Mouse (Mus musculus) MEL (cell line): Measurements from ENCODE around the gene Ppard. TPM values are rescaled to one million over a fixed set of nuclear protein-coding genes. Genes with fewer than 3 reads are reported as not detected.

Source experiments
- DNase-seq: peaks from one replicate; pipeline ENCODE4 v3.0.0; 2011; ENCODE audit warnings: low read depth, low spot score
- H3K27ac ChIP-seq: 2 replicates; pipeline ENCODE4 v1.5.1; 2012; ENCODE audit warnings: low read depth, mild to moderate bottlenecking, control low read depth, low read length, moderate library complexity; ENCODE audit not compliant: control insufficient read depth
- H3K27me3 ChIP-seq, 2 experiments: fragments of 150-350 bp in 1 of 2; sonication (generic) in 1 of 2; 2 replicates each; pipeline ENCODE4 v1.6.1; 2012; ENCODE audit warnings: low read length in 2 of 2, mild to moderate bottlenecking in 2 of 2, improper control_type of control experiment in 1 of 2, moderate library complexity in 1 of 2; ENCODE audit not compliant: insufficient read depth in 2 of 2, control insufficient read depth in 1 of 2
- H3K36me3 ChIP-seq, 2 experiments: 2 replicates each; pipeline ENCODE4 v1.6.1; 2012 to 2014; ENCODE audit warnings: low read length in 2 of 2, improper control_type of control experiment in 1 of 2, inconsistent platforms in 1 of 2, mild to moderate bottlenecking in 1 of 2; ENCODE audit not compliant: insufficient read depth in 2 of 2, control insufficient read depth in 1 of 2
- H3K4me1 ChIP-seq, 2 experiments: fragments of 150-350 bp in 1 of 2; sonication (generic) in 1 of 2; 2 replicates each; pipeline ENCODE4 v1.6.1; 2012; ENCODE audit warnings: low read length in 2 of 2, improper control_type of control experiment in 1 of 2, mild to moderate bottlenecking in 1 of 2; ENCODE audit not compliant: insufficient read depth in 2 of 2, control insufficient read depth in 1 of 2
- H3K4me3 ChIP-seq, 2 experiments: fragments of 150-350 bp in 1 of 2; sonication (generic) in 1 of 2; 2 replicates each; pipeline ENCODE4 v1.5.1; 2012; ENCODE audit warnings: low read depth in 2 of 2, low read length in 2 of 2, mild to moderate bottlenecking in 2 of 2, moderate library complexity in 2 of 2, control low read depth in 1 of 2, improper control_type of control experiment in 1 of 2; ENCODE audit not compliant: control insufficient read depth in 1 of 2, insufficient read depth in 1 of 2
- H3K79me2 ChIP-seq: 2 replicates; pipeline ENCODE4 v1.6.1; 2012; ENCODE audit warnings: mild to moderate bottlenecking, low read length, moderate library complexity; ENCODE audit not compliant: control insufficient read depth, poor library complexity, insufficient read depth
- H3K9ac ChIP-seq: 2 replicates; pipeline ENCODE4 v1.6.1; 2012; ENCODE audit warnings: low read depth, mild to moderate bottlenecking, control low read depth, low read length, moderate library complexity; ENCODE audit not compliant: control insufficient read depth, poor library complexity, severe bottlenecking
- H3K9me3 ChIP-seq: fragments of 150-350 bp; sonication (generic); replicated peaks from 2 replicates; pipeline ENCODE4 v1.6.1; 2012; ENCODE audit warnings: mild to moderate bottlenecking, low read length, improper control_type of control experiment, moderate library complexity; ENCODE audit not compliant: insufficient read depth
- E2F4 ChIP-seq: IDR thresholded peaks from 2 replicates; pipeline ENCODE4 v1.6.1; 2011; ENCODE audit warnings: low read depth, low read length, improper control_type of control experiment, borderline replicate concordance
- EP300 ChIP-seq, 2 experiments: IDR thresholded peaks; 2 replicates each; pipeline ENCODE4 v1.6.1; 2011; ENCODE audit warnings: improper control_type of control experiment in 2 of 2, low read length in 2 of 2, low read depth in 1 of 2, mild to moderate bottlenecking in 1 of 2
- ETS1 ChIP-seq: IDR thresholded peaks from 2 replicates; pipeline ENCODE4 v1.6.1; 2012; ENCODE audit warnings: low read depth, mild to moderate bottlenecking, inconsistent platforms, low read length, improper control_type of control experiment, moderate library complexity
- GATA1 ChIP-seq: IDR thresholded peaks from 2 replicates; pipeline ENCODE4 v1.6.1; 2011; ENCODE audit warnings: low read depth, low read length, improper control_type of control experiment
- HCFC1 ChIP-seq: IDR thresholded peaks from 2 replicates; pipeline ENCODE4 v1.6.1; 2012; ENCODE audit warnings: low read depth, mild to moderate bottlenecking, inconsistent platforms, low read length, improper control_type of control experiment, moderate library complexity
- KAT2A ChIP-seq: conservative IDR thresholded peaks from 2 replicates; pipeline ENCODE4 v1.6.1; 2012; ENCODE audit warnings: low read depth, low read length, improper control_type of control experiment, inconsistent platforms
- MAFK ChIP-seq: IDR thresholded peaks from 2 replicates; pipeline ENCODE4 v1.6.1; 2011; ENCODE audit warnings: low read depth, mild to moderate bottlenecking, low read length, improper control_type of control experiment, borderline replicate concordance
- MYB ChIP-seq: IDR thresholded peaks from 2 replicates; pipeline ENCODE4 v1.6.1; 2011; ENCODE audit warnings: mild to moderate bottlenecking, low read depth, low read length, improper control_type of control experiment
- MYC ChIP-seq: IDR thresholded peaks from 2 replicates; pipeline ENCODE4 v1.6.1; 2011; ENCODE audit warnings: low read depth, mild to moderate bottlenecking, low read length, improper control_type of control experiment, moderate library complexity
- POLR2A ChIP-seq, 2 experiments: IDR thresholded peaks; 2 replicates each; pipeline ENCODE4 v1.6.1; 2011 to 2012; ENCODE audit warnings: low read length in 2 of 2, mild to moderate bottlenecking in 2 of 2, control low read depth in 1 of 2, improper control_type of control experiment in 1 of 2, low read depth in 1 of 2, moderate library complexity in 1 of 2; ENCODE audit not compliant: control insufficient read depth in 1 of 2, insufficient read depth in 1 of 2, poor library complexity in 1 of 2
- RAD21 ChIP-seq: IDR thresholded peaks from 2 replicates; pipeline ENCODE4 v1.6.1; 2011; ENCODE audit warnings: mild to moderate bottlenecking, low read depth, low read length, improper control_type of control experiment
- RCOR1 ChIP-seq: IDR thresholded peaks from 2 replicates; pipeline ENCODE4 v1.6.1; 2012; ENCODE audit warnings: low read depth, mild to moderate bottlenecking, inconsistent platforms, low read length, improper control_type of control experiment
- SIN3A ChIP-seq: IDR thresholded peaks from 2 replicates; pipeline ENCODE4 v1.6.1; 2012; ENCODE audit warnings: low read length, improper control_type of control experiment, inconsistent platforms
- TCF12 ChIP-seq: IDR thresholded peaks from 2 replicates; pipeline ENCODE4 v1.6.1; 2014; ENCODE audit warnings: low read depth, mild to moderate bottlenecking, inconsistent platforms, low read length, improper control_type of control experiment, moderate library complexity
- polyA plus RNA-seq, 2 experiments: library from polyadenylated mRNA; stranded (reverse) in 1 of 2; unstranded in 1 of 2; fragments of >175 nt in 1 of 2; fragments of >200 nt in 1 of 2; gene quantifications; 2 replicates each; pipeline versions ENCODE4 v1.2.1 to v1.2.4; 2012; ENCODE audit warnings: low replicate concordance in 2 of 2, low read depth in 1 of 2; ENCODE audit not compliant: insufficient read length in 2 of 2, insufficient read depth in 1 of 2, missing spikeins in 1 of 2
- total RNA-seq: library from RNA; depleted of rRNA; stranded (reverse); fragments of 300-350 nt; gene quantifications from 2 replicates; pipeline ENCODE4 v1.2.3, GENCODE M21; 2012

The Ppard gene
- total and polyA plus RNA-seq, 3 experiments: 3.5 to 12.7 TPM; not detected in 1

- Histone ChIP-seq H3K27ac (no peak overlapping the region), H3K4me1 (peaks cover 0 to 18% of the 10 kb centered on the region in 2 experiments; a peak in 3 of 4 replicates), H3K9ac (no peak overlapping the region)
Observed at GRCm38 (mm10) chr17:28237362-28237761, 4.9 kb downstream of the Ppard start.

DNA sequence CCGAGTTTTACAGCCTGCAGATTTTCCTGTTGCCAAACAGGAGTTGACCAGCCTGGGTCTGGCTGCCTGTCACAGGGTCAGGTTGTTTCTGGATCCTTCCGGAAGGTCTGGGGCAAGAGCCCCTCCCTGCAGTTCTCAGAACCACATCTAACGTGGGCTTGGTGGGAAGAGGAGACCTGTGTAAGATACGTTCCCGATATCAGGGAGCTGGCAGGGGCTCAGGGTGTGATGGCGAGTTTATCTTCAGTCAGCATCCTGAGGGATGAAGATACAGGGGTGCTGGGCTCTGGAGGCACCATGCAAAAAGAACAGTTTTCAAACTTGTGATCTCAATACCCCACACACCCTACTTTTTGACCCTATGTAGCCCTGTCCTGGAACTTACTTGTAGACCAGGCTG, 5.4 kb downstream of the Ppard start:
- H3K4me3 ChIP-seq: no peak overlapping the region
- H3K36me3 ChIP-seq: peaks cover 0 to 9% of the 10 kb centered on the region in 2 experiments; a peak in 3 of 4 replicates
- no peak for DNase-seq
- H3K79me2 ChIP-seq: peaks cover 5% of the 10 kb centered on the region
- peak overlapping the region; percentile 32 for H3K27ac ChIP-seq
- H3K9me3 ChIP-seq: no peaks in the 10 kb centered on the region
- H3K9ac ChIP-seq: no peak overlapping the region
- no peaks in the 10 kb centered on the region for H3K27me3 ChIP-seq
- TF ChIP-seq EP300 (IDR thresholded peaks at IDR 0.05; ENCODE audit: low read depth in 1 of 2, low read length in 2 of 2) (peak in 1 of 2 experiments; percentile 57; a peak in 2 of 4 replicates), POLR2A (IDR thresholded peaks at IDR 0.05; ENCODE audit: control insufficient read depth in 1 of 2, insufficient read depth in 1 of 2, low read depth in 1 of 2, low read length in 2 of 2, poor library complexity in 1 of 2) (no peak), ETS1 (no peak), MAFK (no peak), TCF12 (peak; percentile 11; the same call in 1 of the 2 replicates), HCFC1 (no peak), RCOR1 (0 out of 2 replicates have a peak, but pooled peaks have one; percentile 9), KAT2A (no peak), GATA1 (0 out of 2 replicates have a peak, but pooled peaks have one; percentile 25)
- TF ChIP-seq, all 39 proteins: peak for 4
- H3K4me1 ChIP-seq: peaks cover 0 to 18% of the 10 kb centered on the region in 2 experiments; a peak in 3 of 4 replicates

More at GRCm38 (mm10) chr17:28237362-28237761, 4.9 kb downstream of the Ppard start:
- Histone ChIP-seq H3K27me3 (no peaks in the 10 kb centered on the region), H3K4me3 (no peak overlapping the region), H3K9me3 (no peaks in the 10 kb centered on the region), H3K79me2 (peaks cover 7% of the 10 kb centered on the region), H3K36me3 (peaks cover 0 to 9% of the 10 kb centered on the region in 2 experiments; a peak in 3 of 4 replicates)
- no peak for DNase-seq
- TF ChIP-seq E2F4 (no peak), EP300 (IDR thresholded peaks at IDR 0.05; ENCODE audit: low read depth in 1 of 2, low read length in 2 of 2) (no peak), MYC (no peak), MAFK (no peak), TCF12 (no peak), ETS1 (no peak)

GRCm38 (mm10) chr17:28240846-28241245, 8.3 kb downstream of the Ppard start:
- peaks cover 0 to 18% of the 10 kb centered on the region in 2 experiments; a peak in 3 of 4 replicates for H3K4me1 ChIP-seq
- DNase-seq: no peak
- peaks cover 0 to 9% of the 10 kb centered on the region in 2 experiments; a peak in 3 of 4 replicates for H3K36me3 ChIP-seq
- H3K9me3 ChIP-seq: no peaks in the 10 kb centered on the region
- no peak overlapping the region for H3K4me3 ChIP-seq
- no peak for TF ChIP-seq MYB
- TF ChIP-seq KAT2A: no peak
- no peak for TF ChIP-seq SIN3A
- TF ChIP-seq POLR2A (IDR thresholded peaks at IDR 0.05; ENCODE audit: control insufficient read depth in 1 of 2, insufficient read depth in 1 of 2, low read depth in 1 of 2, low read length in 2 of 2, poor library complexity in 1 of 2): no peak
- TF ChIP-seq RAD21: no peak
- no peak for TF ChIP-seq TCF12
- no peak overlapping the region for H3K27ac ChIP-seq
- no peak overlapping the region for H3K9ac ChIP-seq
- H3K79me2 ChIP-seq: no peaks in the 10 kb centered on the region
- no peaks in the 10 kb centered on the region for H3K27me3 ChIP-seq
